Mouse (Mus musculus) lung, postnatal 0 days (tissue): ENCODE data around the gene Tubal3. TPM values are rescaled to one million over a fixed set of nuclear protein-coding genes. Genes with fewer than 3 reads are reported as not detected.
"Not testable (repeated sequence)": the region's sequence is repeated elsewhere in the genome, so short reads cannot be mapped to it uniquely, and the experiment has no call there.

Experiments used
- ATAC-seq: fragments of 200-750 bp; cut with Nextera tagmentation; 2 replicates; pipeline ENCODE4 v1.8.0; 2017; ENCODE audit warnings: moderate library complexity
- DNase-seq: peaks from one replicate; pipeline ENCODE4 v3.0.0-alpha.2; 2016; ENCODE audit warnings: low spot score
- H3K27ac ChIP-seq: fragments of 300-500 bp; sonication (generic); 2 replicates; pipeline ENCODE4 v1.5.1; 2014; ENCODE audit warnings: antibody characterized with exemption, mild to moderate bottlenecking, low read length, mixed read lengths
- H3K27me3 ChIP-seq: fragments of 300-500 bp; sonication (generic); replicated peaks from 2 replicates; pipeline ENCODE4 v1.6.1; 2014; ENCODE audit warnings: low read length, mixed read lengths; ENCODE audit not compliant: insufficient read depth
- H3K36me3 ChIP-seq: fragments of 300-500 bp; sonication (generic); 2 replicates; pipeline ENCODE4 v1.6.1; 2014; ENCODE audit warnings: low read length, mixed read lengths; ENCODE audit not compliant: insufficient read depth
- H3K4me1 ChIP-seq: fragments of 300-500 bp; sonication (generic); 2 replicates; pipeline ENCODE4 v1.6.1; 2014; ENCODE audit warnings: antibody characterized with exemption, low read depth, low read length, mixed read lengths; ENCODE audit not compliant: insufficient read depth
- H3K4me2 ChIP-seq: fragments of 300-500 bp; sonication (generic); replicated peaks from 2 replicates; pipeline ENCODE4 v1.6.1; 2014; ENCODE audit warnings: low read depth, mild to moderate bottlenecking, low read length, moderate library complexity, mixed read lengths
- H3K4me3 ChIP-seq: fragments of 300-500 bp; sonication (generic); 2 replicates; pipeline ENCODE4 v1.5.1; 2014; ENCODE audit warnings: low read depth, low read length
- H3K9ac ChIP-seq: fragments of 300-500 bp; sonication (generic); replicated peaks from 2 replicates; pipeline ENCODE4 v1.6.1; 2014; ENCODE audit warnings: low read depth, mild to moderate bottlenecking
- H3K9me3 ChIP-seq: fragments of 300-500 bp; sonication (generic); 2 replicates; pipeline ENCODE4 v1.6.1; 2016; ENCODE audit warnings: low read length, mixed read lengths
- CTCF ChIP-seq: IDR thresholded peaks from 2 replicates; pipeline ENCODE4 v1.5.1; 2016; ENCODE audit warnings: antibody characterized with exemption, mild to moderate bottlenecking
- EP300 ChIP-seq: IDR thresholded peaks from 2 replicates; pipeline ENCODE4 v1.6.1; 2016; ENCODE audit warnings: antibody characterized with exemption, mild to moderate bottlenecking, control low read depth
- WGBS: fragments of 180-500 bp; shearing (Covaris S2); extraction: QIAGEN DNeasy Blood & Tissue Kit; methylation state at CpG from one replicate; pipeline ENCODE4 v1.1.7; 2014; 5-methylcytosine and 5-hydroxymethylcytosine counted together
- polyA plus RNA-seq: library from polyadenylated mRNA; unstranded; fragments of >200 nt; fragmentation: Nextera tagmentation; extraction: Ambion mirVana; gene quantifications from 2 replicates; pipeline ENCODE4 v1.2.1, GENCODE M21; 2015

The Tubal3 gene
- polyA plus RNA-seq, 1 experiment from 2014 or later: not detected

GRCm38 (mm10) chr13:3894549-3894948, 23.5 kb upstream of the Tubal3 start:
- no peak overlapping the region for H3K4me2 ChIP-seq
- H3K4me1 ChIP-seq: peaks cover 10% of the 10 kb centered on the region; the same call in 1 of the 2 replicates
- no peaks in the 10 kb centered on the region for H3K9me3 ChIP-seq
- H3K36me3 ChIP-seq: no peaks in the 10 kb centered on the region
- no peak for DNase-seq
- TF ChIP-seq CTCF: no peak
- no peak for TF ChIP-seq EP300
- no peak overlapping the region for H3K9ac ChIP-seq
- H3K27ac ChIP-seq: no peak overlapping the region
- ATAC-seq: no peak
- 68% methylated on average over 8 of the region's 8 CpGs for WGBS
- H3K27me3 ChIP-seq: no peaks in the 10 kb centered on the region
- no peak overlapping the region for H3K4me3 ChIP-seq

DNA sequence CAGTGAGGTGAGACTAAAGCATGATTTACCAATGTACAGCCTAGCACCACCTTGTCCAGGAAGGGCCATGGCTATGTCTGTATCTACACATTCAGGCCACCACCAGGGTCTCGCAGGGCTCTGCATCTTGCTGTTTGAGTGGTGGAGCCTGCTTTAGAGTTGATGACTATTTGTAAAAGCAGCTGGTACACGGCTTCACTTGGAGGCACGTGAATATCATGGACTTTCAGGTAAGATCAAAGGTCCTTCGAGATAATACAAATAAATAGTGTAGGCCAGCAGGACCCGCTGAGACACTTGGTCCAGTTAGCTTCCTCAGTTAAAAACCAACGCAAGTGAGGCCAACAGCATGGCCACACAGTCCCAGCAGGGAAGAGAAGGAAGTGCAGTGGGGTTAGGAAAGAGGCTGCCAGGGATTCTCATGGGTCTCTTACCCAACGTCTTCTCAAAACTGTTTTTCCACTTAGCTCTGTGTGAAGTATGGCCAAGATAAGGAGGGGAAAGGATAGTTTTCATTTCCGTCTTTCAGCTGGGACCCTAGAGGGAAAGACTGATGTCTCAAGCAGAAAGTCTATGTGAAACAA, 22.6 kb upstream of the Tubal3 start:
- no peak overlapping the region for H3K9ac ChIP-seq
- no peak for TF ChIP-seq EP300
- no peak for TF ChIP-seq CTCF
- H3K4me2 ChIP-seq: no peak overlapping the region
- H3K36me3 ChIP-seq: no peaks in the 10 kb centered on the region
- H3K27ac ChIP-seq: no peak overlapping the region
- peaks cover 10% of the 10 kb centered on the region; the same call in 1 of the 2 replicates for H3K4me1 ChIP-seq
- ATAC-seq (peak; percentile 39), DNase-seq (peak; percentile 68)
- no peaks in the 10 kb centered on the region for H3K27me3 ChIP-seq
- 51% methylated on average over 8 of the region's 8 CpGs for WGBS
- H3K4me3 ChIP-seq: no peak overlapping the region
- no peaks in the 10 kb centered on the region for H3K9me3 ChIP-seq

GRCm38 (mm10) chr13:3896032-3896431, 22.0 kb upstream of the Tubal3 start:
- H3K36me3 ChIP-seq: no peaks in the 10 kb centered on the region
- TF ChIP-seq EP300 (no peak), CTCF (no peak)
- WGBS: 69% methylated on average over 6 of the region's 6 CpGs
- no peak overlapping the region for H3K4me2 ChIP-seq
- H3K4me3 ChIP-seq: no peak overlapping the region
- H3K9ac ChIP-seq: no peak overlapping the region
- H3K27me3 ChIP-seq: no peaks in the 10 kb centered on the region
- no peak overlapping the region for H3K27ac ChIP-seq
- H3K9me3 ChIP-seq: no peaks in the 10 kb centered on the region
- no peak for ATAC-seq
- H3K4me1 ChIP-seq: peaks cover 10% of the 10 kb centered on the region; the same call in 1 of the 2 replicates
- DNase-seq: peak; percentile 51

GRCm38 (mm10) chr13:3896913-3897312, 21.2 kb upstream of the Tubal3 start:
- no peaks in the 10 kb centered on the region for H3K27me3 ChIP-seq
- ATAC-seq (no peak), DNase-seq (peak; percentile 86)
- H3K27ac ChIP-seq: no peak overlapping the region
- peaks cover 10% of the 10 kb centered on the region; the same call in 1 of the 2 replicates for H3K4me1 ChIP-seq
- no peaks in the 10 kb centered on the region for H3K9me3 ChIP-seq
- H3K36me3 ChIP-seq: no peaks in the 10 kb centered on the region
- TF ChIP-seq EP300 (no peak), CTCF (peak; percentile 98)
- WGBS: 22% methylated on average over 5 of the region's 5 CpGs
- H3K4me3 ChIP-seq: no peak overlapping the region
- H3K4me2 ChIP-seq: no peak overlapping the region
- H3K9ac ChIP-seq: no peak overlapping the region

- H3K9me3 ChIP-seq, DNase-seq, H3K27ac ChIP-seq, ATAC-seq, H3K4me3 ChIP-seq, H3K9ac ChIP-seq, H3K4me1 ChIP-seq, H3K4me2 ChIP-seq, H3K36me3 ChIP-seq, H3K27me3 ChIP-seq: not testable (repeated sequence)
- WGBS: 93% methylated on average over 5 of the region's 5 CpGs
These were observed 19.9 kb upstream of the Tubal3 start for GRCm38 (mm10) chr13:3898202-3898601.

DNA sequence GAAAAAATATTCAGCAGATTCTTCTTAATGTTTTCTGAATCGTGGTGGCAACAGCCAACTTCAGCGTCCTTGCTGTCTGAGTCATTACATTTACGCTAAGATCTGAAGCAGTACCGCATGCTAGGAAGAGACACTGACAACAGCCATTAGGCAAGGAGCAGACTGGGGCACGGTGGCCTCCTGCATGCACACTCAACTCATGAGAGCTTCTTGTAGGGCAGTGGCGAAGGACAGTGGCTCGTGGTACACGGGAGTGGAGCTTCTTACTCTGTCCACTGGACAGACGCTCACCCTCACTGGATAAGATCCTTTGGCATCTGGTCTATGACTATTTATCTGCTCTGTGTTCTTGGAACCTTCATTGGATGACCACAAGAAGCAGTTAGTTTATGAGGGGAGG, 18.8 kb upstream of the Tubal3 start:
- Histone ChIP-seq H3K27ac (no peak overlapping the region), H3K36me3 (no peaks in the 10 kb centered on the region), H3K4me1 (peaks cover 7% of the 10 kb centered on the region; the same call in 1 of the 2 replicates), H3K4me2 (no peak overlapping the region), H3K9me3 (no peaks in the 10 kb centered on the region), H3K4me3 (no peak overlapping the region), H3K9ac (no peak overlapping the region), H3K27me3 (no peaks in the 10 kb centered on the region)
- 86% methylated on average over 9 of the region's 9 CpGs for WGBS
- DNase-seq (no peak), ATAC-seq (no peak)
- no peak for TF ChIP-seq CTCF
- no peak for TF ChIP-seq EP300
